Mouse (Mus musculus): ENCODE measurements around the gene Ccr9. TPM values are rescaled to one million over a fixed set of nuclear protein-coding genes. Genes with fewer than 3 reads are reported as not detected.
"Not testable (repeated sequence)": the region's sequence is repeated elsewhere in the genome, so short reads cannot be mapped to it uniquely, and the experiment has no call there.

Ccr9 gene
- polyA plus RNA-seq, 1 experiment from 2014 or later, result 0.18 TPM

DNA sequence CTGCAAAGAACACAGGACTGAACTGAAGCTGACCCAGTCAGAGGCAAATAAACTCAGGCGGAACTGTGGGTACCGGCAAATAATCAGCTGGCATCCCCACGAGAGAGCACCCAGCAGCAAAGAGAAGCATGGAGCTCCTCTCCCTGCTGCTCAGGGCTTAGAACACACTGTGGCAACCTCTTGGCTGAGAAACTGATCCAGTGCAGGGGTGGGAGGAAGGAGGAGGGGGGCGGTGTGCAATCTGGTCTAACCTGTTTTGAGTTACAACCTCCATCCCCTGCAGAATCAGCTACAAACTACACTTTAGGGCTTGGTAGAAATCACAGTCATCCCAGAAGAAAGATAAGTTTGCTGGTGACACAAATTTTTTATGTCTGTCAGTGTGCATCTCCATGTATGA lies 26.9 kb upstream of the Ccr9 start:
- Histone ChIP-seq H3K27ac (ENCODE audit: low read depth, low read length) (no peak overlapping the region), H3K27me3 (ENCODE audit: control insufficient read depth, insufficient read depth, low read length) (no peaks in the 10 kb centered on the region), H3K4me3 (ENCODE audit: low read length) (no peak overlapping the region), H3K4me1 (ENCODE audit: control insufficient read depth, insufficient read depth, low read length) (no peaks in the 10 kb centered on the region), H3K9me3 (ENCODE audit: control insufficient read depth, low read length) (no peaks in the 10 kb centered on the region), H3K4me2 (replicated peaks; ENCODE audit: low read depth, low read length) (no peak overlapping the region), H3K36me3 (ENCODE audit: control insufficient read depth, insufficient read depth, low read length) (no peaks in the 10 kb centered on the region), H3K9ac (ENCODE audit: low read depth, low read length) (no peak overlapping the region)
- WGBS, result 53% methylated on average over 4 of the region's 4 CpGs
- ATAC-seq (ENCODE audit: low FRiP score, low TSS enrichment), result no peak

DNA sequence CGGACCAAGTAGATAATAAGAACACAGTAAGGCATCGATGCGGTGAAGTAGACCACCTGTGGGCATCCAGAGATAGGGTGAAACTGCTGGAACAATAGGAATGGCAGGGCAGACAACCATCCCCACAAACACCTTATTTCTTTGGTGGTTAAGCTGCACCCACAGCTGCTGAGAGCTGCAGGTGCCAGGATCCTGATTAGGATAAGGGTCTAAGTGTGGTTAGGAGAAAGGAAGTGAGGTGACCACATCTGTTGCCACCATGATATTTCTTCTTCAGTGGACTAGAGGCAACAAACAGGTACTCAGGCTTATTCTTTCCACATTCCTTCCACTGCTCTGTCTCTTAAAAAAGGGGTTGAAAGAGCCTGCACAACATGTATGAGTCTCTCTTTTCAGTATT lies 20.8 kb upstream of the Ccr9 start:
- H3K9ac ChIP-seq (ENCODE audit: low read depth, low read length), result no peak overlapping the region
- no peaks in the 10 kb centered on the region for H3K36me3 ChIP-seq (ENCODE audit: control insufficient read depth, insufficient read depth, low read length)
- H3K27me3 ChIP-seq (ENCODE audit: control insufficient read depth, insufficient read depth, low read length), result no peaks in the 10 kb centered on the region
- no peak for ATAC-seq (ENCODE audit: low FRiP score, low TSS enrichment)
- no peak overlapping the region for H3K4me3 ChIP-seq (ENCODE audit: low read length)
- no peak overlapping the region for H3K27ac ChIP-seq (ENCODE audit: low read depth, low read length)
- H3K4me1 ChIP-seq (ENCODE audit: control insufficient read depth, insufficient read depth, low read length), result no peaks in the 10 kb centered on the region
- no peak overlapping the region for H3K4me2 ChIP-seq (replicated peaks; ENCODE audit: low read depth, low read length)
- no peaks in the 10 kb centered on the region for H3K9me3 ChIP-seq (ENCODE audit: control insufficient read depth, low read length)
- 83% methylated on average over 3 of the region's 3 CpGs for WGBS

DNA sequence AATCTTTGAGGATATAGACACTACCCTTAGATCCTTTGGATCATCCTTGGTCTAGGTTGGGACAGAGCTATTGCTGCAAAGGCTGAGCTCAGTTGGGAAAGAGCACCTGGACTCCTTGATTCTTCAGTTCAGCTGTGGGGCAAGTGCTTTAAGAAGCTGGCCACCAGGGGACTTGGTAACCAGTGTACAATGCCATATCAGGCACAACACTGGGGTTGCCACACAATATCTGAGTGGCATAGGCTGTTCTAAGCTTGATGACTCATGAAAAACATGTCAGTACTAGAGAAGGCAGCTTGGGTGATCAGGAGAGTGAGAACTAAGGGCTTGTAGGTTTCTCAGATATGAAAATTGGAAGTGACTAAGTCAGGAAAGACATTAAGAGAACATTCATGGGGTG lies 19.3 kb upstream of the Ccr9 start:
- Histone ChIP-seq H3K9ac (ENCODE audit: low read depth, low read length) (no peak overlapping the region), H3K27ac (ENCODE audit: low read depth, low read length) (no peak overlapping the region), H3K4me1 (ENCODE audit: control insufficient read depth, insufficient read depth, low read length) (no peaks in the 10 kb centered on the region), H3K9me3 (ENCODE audit: control insufficient read depth, low read length) (no peaks in the 10 kb centered on the region), H3K4me3 (ENCODE audit: low read length) (no peak overlapping the region), H3K4me2 (replicated peaks; ENCODE audit: low read depth, low read length) (no peak overlapping the region), H3K36me3 (ENCODE audit: control insufficient read depth, insufficient read depth, low read length) (no peaks in the 10 kb centered on the region), H3K27me3 (ENCODE audit: control insufficient read depth, insufficient read depth, low read length) (no peaks in the 10 kb centered on the region)
- ATAC-seq (ENCODE audit: low FRiP score, low TSS enrichment), result no peak

DNA sequence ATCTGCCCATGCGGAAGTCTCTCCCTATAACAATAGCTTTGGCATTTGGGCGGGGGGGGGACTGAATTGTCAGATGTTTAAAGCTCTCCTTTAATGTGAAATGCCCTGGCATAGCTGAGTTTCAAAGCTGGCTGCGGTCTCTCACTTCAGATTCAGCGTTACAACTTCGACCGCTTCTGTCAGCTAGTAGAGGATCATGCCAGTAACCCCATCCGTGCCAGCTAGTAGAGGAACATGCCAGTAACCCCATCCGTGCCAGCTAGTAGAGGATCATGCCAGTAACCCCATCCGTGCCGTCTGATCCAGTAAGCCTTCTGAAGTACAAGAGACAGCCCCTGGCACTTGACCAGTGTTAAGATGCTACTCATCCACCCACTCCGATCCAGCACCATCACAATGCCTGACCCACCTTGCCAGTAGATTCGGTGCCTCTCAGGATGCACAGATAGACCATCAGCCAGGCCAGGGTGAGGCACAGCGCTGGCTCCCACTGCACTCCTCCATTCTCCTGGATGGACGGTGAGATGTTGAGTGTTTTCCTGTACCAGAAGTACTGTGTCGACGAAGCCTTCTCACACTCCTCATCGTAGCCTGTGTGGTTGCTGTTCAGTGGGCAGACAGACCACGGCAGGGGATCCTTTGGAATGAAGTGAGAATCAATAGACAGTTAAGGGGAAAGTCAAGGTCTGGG lies 18.1 kb upstream of the Ccr9 start:
- H3K4me2 ChIP-seq (replicated peaks; ENCODE audit: low read depth, low read length); H3K4me1 ChIP-seq (ENCODE audit: control insufficient read depth, insufficient read depth, low read length); ATAC-seq (ENCODE audit: low FRiP score, low TSS enrichment); H3K9ac ChIP-seq (ENCODE audit: low read depth, low read length); H3K9me3 ChIP-seq (ENCODE audit: control insufficient read depth, low read length); H3K27me3 ChIP-seq (ENCODE audit: control insufficient read depth, insufficient read depth, low read length); H3K27ac ChIP-seq (ENCODE audit: low read depth, low read length); H3K36me3 ChIP-seq (ENCODE audit: control insufficient read depth, insufficient read depth, low read length); H3K4me3 ChIP-seq (ENCODE audit: low read length): not testable (repeated sequence)
- WGBS, result 85% methylated on average over 16 of the region's 18 CpGs

DNA sequence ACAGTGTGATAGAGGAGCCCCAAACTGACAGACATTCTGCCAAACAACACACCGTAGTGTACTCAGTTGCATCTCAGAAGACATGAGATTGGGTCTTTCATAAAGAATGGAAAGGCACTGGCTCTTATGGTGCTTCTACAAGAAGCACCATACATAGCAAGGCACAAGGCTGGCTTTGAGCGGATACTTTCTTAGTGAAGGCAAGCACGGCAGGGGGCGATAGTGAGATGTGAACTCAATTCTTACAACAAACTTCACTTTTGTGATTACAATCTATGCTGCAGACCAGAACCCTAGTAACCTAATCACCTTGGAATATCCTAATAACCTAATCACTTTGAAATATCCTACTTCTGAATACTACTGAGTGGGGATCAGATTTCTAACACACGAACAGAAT lies 12.6 kb upstream of the Ccr9 start:
- no peaks in the 10 kb centered on the region for H3K4me1 ChIP-seq (ENCODE audit: control insufficient read depth, insufficient read depth, low read length)
- no peak overlapping the region for H3K4me2 ChIP-seq (replicated peaks; ENCODE audit: low read depth, low read length)
- H3K9me3 ChIP-seq (ENCODE audit: control insufficient read depth, low read length), result no peaks in the 10 kb centered on the region
- ATAC-seq (ENCODE audit: low FRiP score, low TSS enrichment), result no peak
- no peaks in the 10 kb centered on the region for H3K36me3 ChIP-seq (ENCODE audit: control insufficient read depth, insufficient read depth, low read length)
- no peak overlapping the region for H3K9ac ChIP-seq (ENCODE audit: low read depth, low read length)
- no peak overlapping the region for H3K4me3 ChIP-seq (ENCODE audit: low read length)
- no peak overlapping the region for H3K27ac ChIP-seq (ENCODE audit: low read depth, low read length)
- H3K27me3 ChIP-seq (ENCODE audit: control insufficient read depth, insufficient read depth, low read length), result no peaks in the 10 kb centered on the region
- WGBS, result 55% methylated on average over 5 of the region's 5 CpGs

DNA sequence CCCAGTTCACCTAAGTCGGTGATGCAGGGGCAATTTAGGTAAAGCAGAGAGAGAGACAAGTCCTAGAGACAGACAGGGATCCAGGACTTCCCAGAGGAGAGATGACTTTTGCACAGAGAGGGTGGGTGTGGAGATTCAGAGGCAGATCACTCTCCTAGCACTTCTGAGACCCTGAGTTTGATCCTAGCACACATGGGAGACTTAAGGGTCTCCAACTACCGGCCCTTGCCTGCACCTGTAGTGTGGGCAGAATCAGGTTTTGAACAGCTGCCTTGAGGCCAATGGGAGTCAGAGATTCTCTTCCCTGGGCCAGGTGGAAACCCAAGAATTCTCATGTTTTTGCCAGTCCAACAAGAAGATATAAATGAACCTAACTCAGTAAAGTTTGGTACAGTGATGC lies 959 bp downstream of the Ccr9 start:
- peaks cover 8% of the 10 kb centered on the region; the same call in 1 of the 2 replicates for H3K4me1 ChIP-seq (ENCODE audit: control insufficient read depth, insufficient read depth, low read length)
- H3K4me3 ChIP-seq (ENCODE audit: low read length), result peak overlapping the region; percentile 43; the same call in 1 of the 2 replicates
- no peaks in the 10 kb centered on the region for H3K9me3 ChIP-seq (ENCODE audit: control insufficient read depth, low read length)
- H3K9ac ChIP-seq (ENCODE audit: low read depth, low read length), result no peak overlapping the region
- H3K27me3 ChIP-seq (ENCODE audit: control insufficient read depth, insufficient read depth, low read length), result peaks cover 36% of the 10 kb centered on the region
- H3K36me3 ChIP-seq (ENCODE audit: control insufficient read depth, insufficient read depth, low read length), result no peaks in the 10 kb centered on the region
- H3K4me2 ChIP-seq (replicated peaks; ENCODE audit: low read depth, low read length), result peak overlapping the region; percentile 77
- 32% methylated on average over 2 of the region's 2 CpGs for WGBS
- no peak for ATAC-seq (ENCODE audit: low FRiP score, low TSS enrichment)
- H3K27ac ChIP-seq (ENCODE audit: low read depth, low read length), result no peak overlapping the region

DNA sequence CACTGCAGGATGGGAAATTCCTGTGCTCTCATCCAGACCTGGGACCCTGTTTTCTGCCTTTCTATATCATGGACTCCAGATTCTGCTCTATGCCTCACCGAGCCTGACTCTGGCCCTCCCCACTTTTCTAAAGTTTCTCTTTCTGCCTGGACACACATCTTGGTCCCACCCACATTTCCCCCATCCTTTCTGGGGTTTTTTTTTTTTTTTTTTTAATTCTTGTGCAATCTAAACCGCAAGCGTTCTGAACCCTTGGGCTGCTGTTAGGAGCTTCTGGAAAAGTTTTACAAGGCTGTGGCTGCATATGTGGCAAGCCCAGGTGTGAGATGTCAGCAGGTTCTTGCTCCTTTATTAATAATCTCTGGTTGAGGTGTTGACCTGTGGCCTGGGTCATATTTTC lies 5.5 kb downstream of the Ccr9 start:
- 53% methylated on average over 3 of the region's 3 CpGs for WGBS
- peaks cover 1% of the 10 kb centered on the region; the same call in 1 of the 2 replicates for H3K4me1 ChIP-seq (ENCODE audit: control insufficient read depth, insufficient read depth, low read length)

DNA sequence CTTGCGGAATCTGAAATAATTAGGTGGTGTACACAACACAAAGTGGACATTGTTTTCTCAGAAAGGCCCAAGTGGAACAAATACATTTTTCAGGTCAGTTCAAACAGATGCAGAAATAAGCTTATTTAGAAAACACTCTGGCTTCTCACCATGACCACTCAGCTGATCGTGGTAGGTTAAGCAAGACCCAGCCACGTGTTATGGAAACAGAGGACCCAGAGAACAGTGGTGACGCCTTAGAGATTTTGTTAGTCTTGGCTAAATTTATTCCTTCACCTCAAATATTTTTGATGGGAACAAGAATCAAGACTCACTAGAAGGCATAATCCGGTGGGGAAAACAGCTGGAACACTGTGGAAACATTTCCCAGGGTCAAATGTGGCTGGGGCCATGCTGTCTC lies 8.0 kb downstream of the Ccr9 start:
- no peak overlapping the region for H3K4me3 ChIP-seq (ENCODE audit: low read length)
- ATAC-seq (ENCODE audit: low FRiP score, low TSS enrichment), result no peak
- H3K36me3 ChIP-seq (ENCODE audit: control insufficient read depth, insufficient read depth, low read length), result no peaks in the 10 kb centered on the region
- WGBS, result 79% methylated on average over 5 of the region's 5 CpGs
- H3K9ac ChIP-seq (ENCODE audit: low read depth, low read length), result no peak overlapping the region
- H3K27ac ChIP-seq (ENCODE audit: low read depth, low read length), result no peak overlapping the region
- no peaks in the 10 kb centered on the region for H3K4me1 ChIP-seq (ENCODE audit: control insufficient read depth, insufficient read depth, low read length)
- H3K9me3 ChIP-seq (ENCODE audit: control insufficient read depth, low read length), result no peaks in the 10 kb centered on the region
- no peaks in the 10 kb centered on the region for H3K27me3 ChIP-seq (ENCODE audit: control insufficient read depth, insufficient read depth, low read length)
- H3K4me2 ChIP-seq (replicated peaks; ENCODE audit: low read depth, low read length), result no peak overlapping the region

More for the DNA sequence above, 5.5 kb downstream of the Ccr9 start:
- H3K27me3 ChIP-seq (ENCODE audit: control insufficient read depth, insufficient read depth, low read length), result peaks cover 11% of the 10 kb centered on the region
- H3K4me3 ChIP-seq (ENCODE audit: low read length), result no peak overlapping the region
- H3K9ac ChIP-seq (ENCODE audit: low read depth, low read length), result no peak overlapping the region
- no peak overlapping the region for H3K27ac ChIP-seq (ENCODE audit: low read depth, low read length)
- no peaks in the 10 kb centered on the region for H3K36me3 ChIP-seq (ENCODE audit: control insufficient read depth, insufficient read depth, low read length)
- H3K4me2 ChIP-seq (replicated peaks; ENCODE audit: low read depth, low read length), result no peak overlapping the region
- H3K9me3 ChIP-seq (ENCODE audit: control insufficient read depth, low read length), result no peaks in the 10 kb centered on the region
- ATAC-seq (ENCODE audit: low FRiP score, low TSS enrichment), result no peak

DNA sequence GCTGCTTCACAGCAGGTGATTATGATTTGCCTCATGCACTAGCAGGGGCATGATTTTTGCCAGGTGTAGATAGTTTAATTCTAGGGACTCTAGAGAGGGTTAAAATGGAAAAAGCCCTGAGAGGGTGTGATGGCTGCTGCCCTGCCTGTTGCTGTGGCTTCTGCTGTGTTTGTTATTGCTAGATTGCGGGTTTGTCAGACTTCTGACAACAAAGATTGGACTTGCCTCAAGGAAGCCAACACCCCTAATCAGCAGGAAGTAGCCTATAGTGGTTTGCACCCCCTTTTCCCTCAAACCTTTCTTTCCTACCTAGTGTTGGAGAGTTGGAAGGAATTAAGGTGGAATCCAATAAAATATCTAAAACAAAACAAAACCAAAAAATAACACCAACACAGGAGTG lies 10.0 kb downstream of the Ccr9 start:
- H3K27ac ChIP-seq (ENCODE audit: low read depth, low read length), result no peak overlapping the region
- 92% methylated on average over 1 of the region's 1 CpGs for WGBS

More for the DNA sequence above, 10.0 kb downstream of the Ccr9 start:
- Histone ChIP-seq H3K4me3 (ENCODE audit: low read length) (no peak overlapping the region), H3K4me2 (replicated peaks; ENCODE audit: low read depth, low read length) (no peak overlapping the region), H3K36me3 (ENCODE audit: control insufficient read depth, insufficient read depth, low read length) (no peaks in the 10 kb centered on the region), H3K9ac (ENCODE audit: low read depth, low read length) (no peak overlapping the region), H3K9me3 (ENCODE audit: control insufficient read depth, low read length) (no peaks in the 10 kb centered on the region), H3K4me1 (ENCODE audit: control insufficient read depth, insufficient read depth, low read length) (no peaks in the 10 kb centered on the region), H3K27me3 (ENCODE audit: control insufficient read depth, insufficient read depth, low read length) (no peaks in the 10 kb centered on the region)
- no peak for ATAC-seq (ENCODE audit: low FRiP score, low TSS enrichment)
